Mouse (Mus musculus): ENCODE data around the gene Cabp2. TPM values are rescaled to one million over a fixed set of nuclear protein-coding genes. Genes with fewer than 3 reads are reported as not detected.
"Not testable (repeated sequence)": the region's sequence is repeated elsewhere in the genome, so short reads cannot be mapped to it uniquely, and the experiment has no call there.

Cabp2 gene
- polyA plus RNA-seq, 1 experiment from 2014 or later: not detected

GRCm38 (mm10) chr19:4121896-4122295 lies 40.5 kb downstream of the Cabp2 start:
- 57% methylated on average over 6 of the region's 6 CpGs for WGBS (ENCODE audit: insufficient replicate concordance)
- not testable (repeated sequence) for H3K9ac ChIP-seq (ENCODE audit: low read depth, low read length); ATAC-seq (replicated peaks; ENCODE audit: insufficient number of reproducible peaks, low FRiP score, low TSS enrichment); H3K27me3 ChIP-seq (ENCODE audit: control insufficient read depth, insufficient read depth, low read length); H3K9me3 ChIP-seq (replicated peaks; ENCODE audit: control insufficient read depth, low read length); H3K4me2 ChIP-seq; H3K36me3 ChIP-seq (ENCODE audit: control insufficient read depth, insufficient read depth, low read length); H3K4me3 ChIP-seq (ENCODE audit: low read depth, low read length); H3K27ac ChIP-seq (ENCODE audit: low read depth, low read length)
- H3K4me1 ChIP-seq (ENCODE audit: control insufficient read depth, insufficient read depth, low read length): peaks cover 15% of the 10 kb centered on the region

GRCm38 (mm10) chr19:4122411-4123370 lies 41.3 kb downstream of the Cabp2 start:
- 77% methylated on average over 7 of the region's 7 CpGs for WGBS (ENCODE audit: insufficient replicate concordance)
- ATAC-seq (replicated peaks; ENCODE audit: insufficient number of reproducible peaks, low FRiP score, low TSS enrichment): no peak
- Histone ChIP-seq H3K27me3 (ENCODE audit: control insufficient read depth, insufficient read depth, low read length) (no peaks in the 10 kb centered on the region), H3K27ac (ENCODE audit: low read depth, low read length) (no peak overlapping the region), H3K4me2 (no peak overlapping the region), H3K9me3 (replicated peaks; ENCODE audit: control insufficient read depth, low read length) (no peaks in the 10 kb centered on the region), H3K4me1 (ENCODE audit: control insufficient read depth, insufficient read depth, low read length) (peaks cover 21% of the 10 kb centered on the region), H3K36me3 (ENCODE audit: control insufficient read depth, insufficient read depth, low read length) (no peaks in the 10 kb centered on the region), H3K4me3 (ENCODE audit: low read depth, low read length) (no peak overlapping the region), H3K9ac (ENCODE audit: low read depth, low read length) (no peak overlapping the region)

DNA sequence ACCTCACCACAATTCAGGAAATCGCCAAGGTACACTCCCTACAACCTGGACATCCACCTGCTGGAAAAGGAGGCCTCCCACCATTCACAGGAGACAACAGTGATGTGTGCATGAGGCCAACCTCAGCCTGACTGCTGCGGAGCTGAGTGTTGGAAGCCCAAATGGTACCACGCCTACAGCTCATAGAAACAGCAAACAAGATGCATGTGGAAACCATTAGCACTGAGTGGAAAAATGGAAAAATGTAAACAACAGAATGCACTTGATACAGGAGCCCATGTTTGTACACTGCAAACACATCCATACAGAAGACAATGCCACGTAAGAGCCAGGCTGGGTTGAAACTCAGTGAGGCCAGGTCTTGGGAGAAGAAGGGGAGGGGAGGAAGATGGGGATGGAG lies 43.1 kb downstream of the Cabp2 start:
- no peak overlapping the region for H3K27ac ChIP-seq (ENCODE audit: low read depth, low read length)
- H3K36me3 ChIP-seq (ENCODE audit: control insufficient read depth, insufficient read depth, low read length): peaks cover 4% of the 10 kb centered on the region
- 79% methylated on average over 4 of the region's 4 CpGs for WGBS (ENCODE audit: insufficient replicate concordance)
- no peaks in the 10 kb centered on the region for H3K9me3 ChIP-seq (replicated peaks; ENCODE audit: control insufficient read depth, low read length)
- peaks cover 21% of the 10 kb centered on the region for H3K4me1 ChIP-seq (ENCODE audit: control insufficient read depth, insufficient read depth, low read length)
- H3K4me3 ChIP-seq (ENCODE audit: low read depth, low read length): no peak overlapping the region
- no peaks in the 10 kb centered on the region for H3K27me3 ChIP-seq (ENCODE audit: control insufficient read depth, insufficient read depth, low read length)
- H3K9ac ChIP-seq (ENCODE audit: low read depth, low read length): 0 out of 2 replicates have a peak overlapping the region, but pooled peaks have one; percentile 4
- ATAC-seq (replicated peaks; ENCODE audit: insufficient number of reproducible peaks, low FRiP score, low TSS enrichment): no peak
- no peak overlapping the region for H3K4me2 ChIP-seq

DNA sequence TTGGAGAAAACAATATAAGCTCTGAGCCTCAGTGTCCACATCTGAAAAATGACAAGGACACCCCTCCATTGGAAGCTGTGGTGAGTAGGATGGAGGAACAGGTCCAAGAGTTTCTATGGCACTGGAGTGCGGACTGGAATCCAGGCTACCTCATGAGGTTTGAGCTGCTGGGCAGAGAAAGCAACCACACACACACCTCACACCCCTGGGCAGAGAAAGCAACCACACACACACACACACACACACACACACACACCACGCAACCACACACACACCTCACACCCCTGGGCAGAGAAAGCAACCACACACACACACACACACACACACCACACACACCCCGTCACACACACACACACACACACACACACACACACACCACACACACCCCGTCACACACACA lies 43.9 kb downstream of the Cabp2 start:
- WGBS (ENCODE audit: insufficient replicate concordance): 25% methylated on average over 3 of the region's 4 CpGs
- not testable (repeated sequence) for H3K27me3 ChIP-seq (ENCODE audit: control insufficient read depth, insufficient read depth, low read length); H3K9me3 ChIP-seq (replicated peaks; ENCODE audit: control insufficient read depth, low read length); H3K36me3 ChIP-seq (ENCODE audit: control insufficient read depth, insufficient read depth, low read length); H3K27ac ChIP-seq (ENCODE audit: low read depth, low read length)
- peak; percentile 3 for ATAC-seq (replicated peaks; ENCODE audit: insufficient number of reproducible peaks, low FRiP score, low TSS enrichment)
- peak overlapping the region; percentile 79 for H3K4me3 ChIP-seq (ENCODE audit: low read depth, low read length)
- peaks cover 25% of the 10 kb centered on the region for H3K4me1 ChIP-seq (ENCODE audit: control insufficient read depth, insufficient read depth, low read length)
- H3K4me2 ChIP-seq: peak overlapping the region; percentile 72
- peak overlapping the region; percentile 78; the same call in 1 of the 2 replicates for H3K9ac ChIP-seq (ENCODE audit: low read depth, low read length)

DNA sequence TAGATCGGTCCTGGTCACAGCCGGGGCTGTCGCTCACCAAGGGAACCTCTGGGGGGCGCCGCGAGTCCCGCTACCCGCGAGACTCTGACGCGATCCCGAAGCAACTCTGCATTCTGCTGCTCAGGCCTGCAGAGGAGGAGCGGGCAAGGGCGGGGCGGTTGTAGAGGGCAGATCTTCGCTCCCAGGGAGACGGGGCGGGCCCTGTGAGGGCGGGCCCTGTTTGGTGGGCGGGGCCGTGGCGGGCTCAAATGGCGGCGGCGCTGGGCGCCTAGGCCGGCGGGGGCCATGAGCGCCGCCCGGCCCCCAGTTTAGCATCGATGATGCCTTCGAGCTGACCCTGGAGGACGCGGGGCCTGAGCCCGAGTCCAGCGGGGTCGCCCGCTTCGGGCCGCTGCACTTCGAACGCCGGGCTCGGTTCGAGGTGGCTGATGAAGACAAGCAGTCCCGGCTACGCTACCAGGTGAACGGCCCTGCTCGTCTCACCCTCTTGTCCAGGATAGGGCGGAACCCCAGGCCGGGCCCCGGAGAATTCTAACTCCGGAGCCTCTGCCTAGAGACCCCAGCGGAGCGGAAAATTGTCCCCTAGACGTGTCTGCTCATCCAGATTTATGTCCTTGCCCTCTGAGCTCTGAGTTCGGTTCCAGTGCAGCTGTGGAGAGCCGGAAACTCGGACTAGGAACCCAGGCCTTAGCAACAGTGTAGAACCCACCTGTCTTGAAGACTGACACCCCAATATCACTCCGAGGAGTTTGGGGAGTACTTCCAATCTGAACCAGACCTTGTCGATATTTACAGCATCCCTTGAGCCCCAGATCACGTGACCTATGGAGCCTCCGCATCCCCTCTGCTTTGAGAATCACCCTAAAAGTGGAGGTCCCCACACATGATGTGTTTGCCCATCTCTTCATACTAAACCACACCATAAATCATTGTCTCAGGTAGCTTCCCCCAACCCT lies 44.6 kb downstream of the Cabp2 start, which contains the start of gene Aip:
Gene Aip (minus strand): TSS at position 118 of the 956 bp plus-strand sequence.
- no peaks in the 10 kb centered on the region for H3K27me3 ChIP-seq (ENCODE audit: control insufficient read depth, insufficient read depth, low read length)
- peak within 1 kb of the TSS; percentile 72 for H3K4me2 ChIP-seq
- H3K4me1 ChIP-seq (ENCODE audit: control insufficient read depth, insufficient read depth, low read length): peaks cover 18% of the 10 kb centered on the region
- peak; percentile 94 for ATAC-seq (replicated peaks; ENCODE audit: insufficient number of reproducible peaks, low FRiP score, low TSS enrichment)
- H3K27ac ChIP-seq (ENCODE audit: low read depth, low read length): no peak within 1 kb of the TSS
- H3K36me3 ChIP-seq (ENCODE audit: control insufficient read depth, insufficient read depth, low read length): peaks cover 4% of the 10 kb centered on the region
- H3K9ac ChIP-seq (ENCODE audit: low read depth, low read length): peak within 1 kb of the TSS; percentile 78
- peak within 1 kb of the TSS; percentile 79 for H3K4me3 ChIP-seq (ENCODE audit: low read depth, low read length)
- under 1% methylated on average over 60 of the region's 64 CpGs for WGBS (ENCODE audit: insufficient replicate concordance)
- no peaks in the 10 kb centered on the region for H3K9me3 ChIP-seq (replicated peaks; ENCODE audit: control insufficient read depth, low read length)

DNA sequence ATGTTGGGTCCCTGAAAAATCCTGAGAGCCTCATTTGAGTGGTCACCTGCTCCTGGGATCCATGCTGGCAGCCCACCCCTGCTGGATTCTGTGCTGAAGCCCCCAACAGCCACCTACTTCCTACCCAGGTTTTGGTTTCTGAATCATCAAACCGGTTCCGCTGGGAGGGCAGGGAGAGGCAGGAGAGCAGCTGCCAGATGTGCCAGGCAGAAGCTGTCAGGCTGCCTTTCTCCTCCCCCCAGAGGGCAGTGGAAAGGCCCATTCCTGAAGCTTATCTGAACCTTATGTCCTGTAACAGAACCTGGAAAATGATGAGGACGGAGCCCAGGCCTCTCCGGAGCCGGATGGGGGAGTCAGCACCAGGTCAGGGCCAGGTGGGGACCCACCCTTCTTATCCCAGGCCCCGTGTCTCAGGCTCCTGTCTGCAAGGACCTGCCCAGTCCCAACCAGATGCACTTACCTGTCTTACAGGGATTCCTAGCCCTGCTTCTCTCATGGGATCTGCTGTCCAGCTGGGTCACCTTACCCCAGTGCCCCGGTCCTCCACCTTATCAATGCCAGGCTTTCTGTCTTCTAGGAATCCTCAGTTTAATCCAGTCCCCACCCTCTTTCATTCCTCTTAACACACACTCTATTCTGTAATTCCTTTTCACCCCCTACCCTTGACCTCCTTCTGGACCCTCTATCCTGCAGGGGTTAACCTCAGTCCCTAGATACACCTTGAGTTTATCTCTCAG lies 45.5 kb downstream of the Cabp2 start:
- no peaks in the 10 kb centered on the region for H3K27me3 ChIP-seq (ENCODE audit: control insufficient read depth, insufficient read depth, low read length)
- H3K4me2 ChIP-seq: peak overlapping the region; percentile 72
- no peak for ATAC-seq (replicated peaks; ENCODE audit: insufficient number of reproducible peaks, low FRiP score, low TSS enrichment)
- 65% methylated on average over 7 of the region's 7 CpGs for WGBS (ENCODE audit: insufficient replicate concordance)
- peaks cover 18% of the 10 kb centered on the region for H3K4me1 ChIP-seq (ENCODE audit: control insufficient read depth, insufficient read depth, low read length)
- peak overlapping the region; percentile 78 for H3K9ac ChIP-seq (ENCODE audit: low read depth, low read length)
- H3K4me3 ChIP-seq (ENCODE audit: low read depth, low read length): peak overlapping the region; percentile 79
- peaks cover 6% of the 10 kb centered on the region for H3K36me3 ChIP-seq (ENCODE audit: control insufficient read depth, insufficient read depth, low read length)
- H3K27ac ChIP-seq (ENCODE audit: low read depth, low read length): no peak overlapping the region
- no peaks in the 10 kb centered on the region for H3K9me3 ChIP-seq (replicated peaks; ENCODE audit: control insufficient read depth, low read length)

DNA sequence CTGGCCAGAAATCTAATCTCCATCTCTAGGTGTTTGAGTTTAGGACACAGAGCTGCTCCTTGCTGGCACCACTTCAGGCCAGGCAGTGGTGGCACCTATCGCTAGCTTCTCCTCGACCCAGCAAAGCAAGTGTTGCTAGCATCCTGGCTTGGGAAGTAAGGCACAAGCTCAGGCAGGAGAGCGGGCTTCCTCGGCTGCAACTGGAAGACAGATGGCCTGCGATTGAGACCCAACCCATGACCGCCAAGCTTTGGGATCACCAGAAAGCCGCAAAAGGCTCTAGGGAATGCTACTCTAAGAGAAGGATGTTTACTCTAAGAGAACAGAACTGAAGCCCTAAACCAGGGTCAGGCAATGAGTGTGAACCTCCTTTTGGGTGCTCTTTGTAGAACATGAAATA lies 48.1 kb downstream of the Cabp2 start:
- H3K4me2 ChIP-seq: no peak overlapping the region
- no peaks in the 10 kb centered on the region for H3K9me3 ChIP-seq (replicated peaks; ENCODE audit: control insufficient read depth, low read length)
- no peak overlapping the region for H3K9ac ChIP-seq (ENCODE audit: low read depth, low read length)
- no peaks in the 10 kb centered on the region for H3K27me3 ChIP-seq (ENCODE audit: control insufficient read depth, insufficient read depth, low read length)
- no peak for ATAC-seq (replicated peaks; ENCODE audit: insufficient number of reproducible peaks, low FRiP score, low TSS enrichment)
- H3K27ac ChIP-seq (ENCODE audit: low read depth, low read length): no peak overlapping the region
- H3K4me1 ChIP-seq (ENCODE audit: control insufficient read depth, insufficient read depth, low read length): peaks cover 18% of the 10 kb centered on the region
- H3K4me3 ChIP-seq (ENCODE audit: low read depth, low read length): no peak overlapping the region
- 94% methylated on average over 7 of the region's 7 CpGs for WGBS (ENCODE audit: insufficient replicate concordance)
- peaks cover 13% of the 10 kb centered on the region for H3K36me3 ChIP-seq (ENCODE audit: control insufficient read depth, insufficient read depth, low read length)

GRCm38 (mm10) chr19:4130106-4130505 lies 48.7 kb downstream of the Cabp2 start:
- Histone ChIP-seq H3K9ac (ENCODE audit: low read depth, low read length) (no peak overlapping the region), H3K4me3 (ENCODE audit: low read depth, low read length) (no peak overlapping the region), H3K9me3 (replicated peaks; ENCODE audit: control insufficient read depth, low read length) (no peaks in the 10 kb centered on the region), H3K4me1 (ENCODE audit: control insufficient read depth, insufficient read depth, low read length) (peaks cover 16% of the 10 kb centered on the region), H3K27ac (ENCODE audit: low read depth, low read length) (no peak overlapping the region; the same call in 1 of the 2 replicates), H3K36me3 (ENCODE audit: control insufficient read depth, insufficient read depth, low read length) (peaks cover 13% of the 10 kb centered on the region), H3K4me2 (no peak overlapping the region), H3K27me3 (ENCODE audit: control insufficient read depth, insufficient read depth, low read length) (no peaks in the 10 kb centered on the region)
- 74% methylated on average over 4 of the region's 4 CpGs for WGBS (ENCODE audit: insufficient replicate concordance)
- no peak for ATAC-seq (replicated peaks; ENCODE audit: insufficient number of reproducible peaks, low FRiP score, low TSS enrichment)
